ENCODE assay signal across 8 mouse cellular contexts in the genomic region with DNA sequence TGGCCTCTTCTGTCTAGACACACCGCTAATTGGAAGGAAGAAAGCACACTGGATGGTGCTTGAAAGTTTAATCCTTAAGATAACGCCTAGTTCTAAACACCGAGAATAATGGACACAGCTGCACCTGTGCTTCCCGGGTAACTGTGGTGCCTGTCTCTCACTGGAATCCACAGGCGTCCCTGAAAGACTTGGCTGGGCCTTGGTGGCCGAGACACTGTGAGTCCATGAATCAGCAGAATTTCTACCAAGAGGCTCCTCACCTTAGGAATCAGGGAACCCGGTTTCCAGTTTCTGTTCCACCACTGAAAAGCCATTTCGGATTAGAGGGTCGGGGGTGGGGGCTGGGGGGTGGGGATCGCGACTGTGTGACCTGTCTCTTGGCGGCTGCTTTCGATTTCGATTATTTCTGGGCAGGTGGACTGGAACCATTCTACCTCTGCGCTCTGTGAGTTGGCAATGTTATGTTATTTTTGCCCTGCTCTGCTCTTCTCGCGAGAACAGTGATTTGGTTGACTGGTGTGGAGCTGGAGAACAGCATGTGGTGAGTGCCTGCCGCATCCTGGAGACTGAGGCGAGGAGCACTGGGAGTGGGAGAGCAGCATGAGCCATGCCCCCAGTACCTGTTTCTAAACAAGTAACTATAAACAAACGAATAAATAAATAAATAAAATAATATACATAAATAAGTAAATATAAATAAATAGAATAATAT. TPM values are rescaled to one million over a fixed set of nuclear protein-coding genes. Genes with fewer than 3 reads are reported as not detected.
DNase-seq lines count a peak whose midpoint lies in the region; ATAC-seq and TF ChIP-seq lines count a peak whose summit lies in the region.

No protein-coding gene starts in this region.

- TF ChIP-seq CTCF in liver, adult 2 months (IDR thresholded peaks at IDR 0.05; ENCODE audit: low read depth, low read length), result peak; percentile 22; the same call in 1 of the 2 replicates

- 0 out of 2 replicates have a peak, but pooled peaks have one; percentile 30 for TF ChIP-seq POLR2A in liver, adult 2 months (IDR thresholded peaks at IDR 0.05; ENCODE audit: extremely low read depth, insufficient read depth, low read length)

- no peak; the same call in 1 of the 2 replicates for ATAC-seq in erythroblast, adult 5-6 weeks (replicated peaks; ENCODE audit: low FRiP score, poor library complexity, severe bottlenecking)
- ATAC-seq in intestine, embryonic 16.5 days, result no peak

- peaks cover 40% of the 10 kb centered on the region for H3K27me3 ChIP-seq in erythroblast, embryonic 14.5 days (ENCODE audit: control insufficient read depth)
- H3K27me3 ChIP-seq in liver, adult 2 months (ENCODE audit: control insufficient read depth, insufficient read depth, low read length), result no peaks in the 10 kb centered on the region
- 0 out of 2 replicates have a peak, but pooled peaks cover 3% of the 10 kb centered on the region for H3K27me3 ChIP-seq in intestine, embryonic 16.5 days (replicated peaks; ENCODE audit: control insufficient read depth, insufficient read depth, low read length)

- peak overlapping the region; percentile 69 for H3K27ac ChIP-seq in liver, adult 2 months (replicated peaks; ENCODE audit: insufficient read depth, low read depth, low read length)
- H3K27ac ChIP-seq in intestine, embryonic 16.5 days (ENCODE audit: low read length), result no peak overlapping the region

- peaks cover 28% of the 10 kb centered on the region for H3K4me1 ChIP-seq in erythroblast, embryonic 14.5 days (ENCODE audit: control insufficient read depth)
- H3K4me1 ChIP-seq in liver, adult 2 months (ENCODE audit: control insufficient read depth, insufficient read depth, low read length), result peaks cover 7% of the 10 kb centered on the region; the same call in 1 of the 2 replicates
- peaks cover 9% of the 10 kb centered on the region for H3K4me1 ChIP-seq in intestine, embryonic 16.5 days (ENCODE audit: control insufficient read depth, insufficient read depth, low read length)

- H3K9ac ChIP-seq in liver, adult 2 months (ENCODE audit: low read depth, low read length), result peak overlapping the region; percentile 59; the same call in 1 of the 2 replicates
- H3K9ac ChIP-seq in intestine, embryonic 16.5 days (ENCODE audit: low read depth, low read length), result no peak overlapping the region

- peaks cover 7% of the 10 kb centered on the region for H3K9me3 ChIP-seq in erythroblast, embryonic 14.5 days (ENCODE audit: control insufficient read depth, low read length)
- H3K9me3 ChIP-seq in intestine, embryonic 16.5 days (ENCODE audit: control insufficient read depth, low read length), result peaks cover 6% of the 10 kb centered on the region

- H3K36me3 ChIP-seq in erythroblast, embryonic 14.5 days (ENCODE audit: control insufficient read depth), result no peaks in the 10 kb centered on the region
- no peaks in the 10 kb centered on the region for H3K36me3 ChIP-seq in liver, adult 2 months (ENCODE audit: control insufficient read depth, insufficient read depth, low read length)
- H3K36me3 ChIP-seq in intestine, embryonic 16.5 days (ENCODE audit: control insufficient read depth, insufficient read depth, low read length), result no peaks in the 10 kb centered on the region

- H3K4me3 ChIP-seq in erythroblast, embryonic 14.5 days (replicated peaks), result peak overlapping the region; percentile 34
- peak overlapping the region; percentile 26; the same call in 1 of the 2 replicates for H3K4me3 ChIP-seq in liver, adult 2 months (ENCODE audit: insufficient read depth, low read depth, low read length)
- no peak overlapping the region for H3K4me3 ChIP-seq in intestine, embryonic 16.5 days (ENCODE audit: low read length)

- no peaks in the 10 kb centered on the region for H3K79me2 ChIP-seq in liver, adult 2 months (ENCODE audit: control insufficient read depth, insufficient read depth, low read length)

- no peak overlapping the region for H3K4me2 ChIP-seq in intestine, embryonic 16.5 days (ENCODE audit: low read depth, low read length)

- 53% methylated on average over 20 of the region's 20 CpGs for WGBS in liver, adult 2 months
- WGBS in intestine, embryonic 16.5 days, result 41% methylated on average over 20 of the region's 20 CpGs

- DNase-seq in testis, postnatal 10 days (ENCODE audit: low spot score), result peak; percentile 33
- DNase-seq in testis, postnatal 14 days (ENCODE audit: low spot score), result no peak
- DNase-seq in liver, adult 2 months (ENCODE audit: extremely low read depth, low read depth, low spot score), result peak; percentile 85
- DNase-seq in adrenal gland, postnatal 25 days, result no peak
- DNase-seq in frontal cortex, postnatal 10 days (ENCODE audit: low spot score in 2 of 2), result no peak

RNA-seq across cellular contexts. Expression of a gene that starts 2.5 kb away (rescaled TPM):
- 0.15 TPM in 1 of 2 replicates, not detected in the other for polyA plus RNA-seq in erythroblast, embryonic 14.5 days (2012)
- not detected in 2 replicates for total RNA-seq in erythroblast, adult 5-6 weeks (2015; ENCODE audit: low replicate concordance)
- 1.9 TPM in 1 of 2 replicates, not detected in the other for total RNA-seq in erythroblast, adult 5-6 weeks (2017; ENCODE audit: low replicate concordance)
- 22.9 and 29.2 TPM in 2 replicates for total RNA-seq in liver, adult 2 months (2014; rRNA removed)
- polyA plus RNA-seq in liver, adult 2 months (2012; rRNA removed), result 24.1 and 39.1 TPM in 2 replicates
- total RNA-seq in adrenal gland, postnatal 25 days (2021), result 26.9 and 37.9 TPM in 2 replicates
- polyA plus RNA-seq in intestine, embryonic 16.5 days (2015; fragmentation: Nextera tagmentation; extraction: Ambion mirVana), result 4.9 and 6.2 TPM in 2 replicates

RNA-seq across cellular contexts. Expression of a gene that starts 24.1 kb away (rescaled TPM):
- polyA plus RNA-seq in erythroblast, embryonic 14.5 days (2012), result not detected in 2 replicates
- not detected in 2 replicates for total RNA-seq in erythroblast, adult 5-6 weeks (2015; ENCODE audit: low replicate concordance)
- not detected in 2 replicates for total RNA-seq in erythroblast, adult 5-6 weeks (2017; ENCODE audit: low replicate concordance)
- 0.47 and 0.55 TPM in 2 replicates for total RNA-seq in liver, adult 2 months (2014; rRNA removed)
- 0.83 and 1.1 TPM in 2 replicates for polyA plus RNA-seq in liver, adult 2 months (2012; rRNA removed)
- total RNA-seq in adrenal gland, postnatal 25 days (2021), result 0.55 TPM in 1 of 2 replicates, not detected in the other
- polyA plus RNA-seq in intestine, embryonic 16.5 days (2015; fragmentation: Nextera tagmentation; extraction: Ambion mirVana), result 0.60 and 1.3 TPM in 2 replicates

RNA-seq across cellular contexts. Expression of a gene that starts 27.0 kb away (rescaled TPM):
- 3.9 and 4.6 TPM in 2 replicates for polyA plus RNA-seq in erythroblast, embryonic 14.5 days (2012)
- 2.9 and 9.6 TPM in 2 replicates for total RNA-seq in erythroblast, adult 5-6 weeks (2015; ENCODE audit: low replicate concordance)
- 13.6 and 18.1 TPM in 2 replicates for total RNA-seq in erythroblast, adult 5-6 weeks (2017; ENCODE audit: low replicate concordance)
- 202 and 236 TPM in 2 replicates for total RNA-seq in liver, adult 2 months (2014; rRNA removed)
- 215 and 231 TPM in 2 replicates for polyA plus RNA-seq in liver, adult 2 months (2012; rRNA removed)
- 63.7 and 75.0 TPM in 2 replicates for total RNA-seq in adrenal gland, postnatal 25 days (2021)
- 187 and 208 TPM in 2 replicates for polyA plus RNA-seq in intestine, embryonic 16.5 days (2015; fragmentation: Nextera tagmentation; extraction: Ambion mirVana)

RNA-seq across cellular contexts. Expression of a gene that starts 39.5 kb away (rescaled TPM):
- polyA plus RNA-seq in erythroblast, embryonic 14.5 days (2012), result 0.03 and 0.11 TPM in 2 replicates
- 3.8 TPM in 1 of 2 replicates, not detected in the other for total RNA-seq in erythroblast, adult 5-6 weeks (2015; ENCODE audit: low replicate concordance)
- 0.42 TPM in 1 of 2 replicates, not detected in the other for total RNA-seq in erythroblast, adult 5-6 weeks (2017; ENCODE audit: low replicate concordance)
- total RNA-seq in liver, adult 2 months (2014; rRNA removed), result 0.46 and 0.81 TPM in 2 replicates
- 1.8 and 1.9 TPM in 2 replicates for polyA plus RNA-seq in liver, adult 2 months (2012; rRNA removed)
- 4.3 and 7.4 TPM in 2 replicates for total RNA-seq in adrenal gland, postnatal 25 days (2021)
- polyA plus RNA-seq in intestine, embryonic 16.5 days (2015; fragmentation: Nextera tagmentation; extraction: Ambion mirVana), result 3.3 and 3.4 TPM in 2 replicates

RNA-seq across cellular contexts. Expression of a gene that starts 39.7 kb away (rescaled TPM):
- polyA plus RNA-seq in erythroblast, embryonic 14.5 days (2012), result 0.03 and 0.04 TPM in 2 replicates
- not detected in 2 replicates for total RNA-seq in erythroblast, adult 5-6 weeks (2015; ENCODE audit: low replicate concordance)
- 0.70 TPM in 1 of 2 replicates, not detected in the other for total RNA-seq in erythroblast, adult 5-6 weeks (2017; ENCODE audit: low replicate concordance)
- total RNA-seq in liver, adult 2 months (2014; rRNA removed), result not detected in 2 replicates
- 0.02 TPM in 1 of 2 replicates, not detected in the other for polyA plus RNA-seq in liver, adult 2 months (2012; rRNA removed)
- total RNA-seq in adrenal gland, postnatal 25 days (2021), result 0.21 TPM in 1 of 2 replicates, not detected in the other
- polyA plus RNA-seq in intestine, embryonic 16.5 days (2015; fragmentation: Nextera tagmentation; extraction: Ambion mirVana), result 1.6 and 2.2 TPM in 2 replicates

Comparison
In these comparisons a context has a peak if more than half of its experiments do, and no peak if none do; other contexts are left out.
1. DNase-seq: peak in testis, postnatal 10 days (single experiment) and liver, adult 2 months (single experiment); none in testis, postnatal 14 days (single experiment), adrenal gland, postnatal 25 days (single experiment) and frontal cortex, postnatal 10 days (0 of 2).